ENCODE assay signal across 8 mouse cellular contexts in genomic region chr6:144166104-144166503, GRCm38 (mm10).
DNase-seq lines count a peak whose midpoint lies in the region; ATAC-seq and TF ChIP-seq lines count a peak whose summit lies in the region.

No protein-coding gene starts in this region.

- no peaks in the 10 kb centered on the region for H3K36me3 ChIP-seq in intestine, embryonic 14.5 days (ENCODE audit: control insufficient read depth, insufficient read depth, low read length)
- no peaks in the 10 kb centered on the region for H3K36me3 ChIP-seq in intestine, postnatal 0 days (ENCODE audit: control insufficient read depth, insufficient read depth)
- H3K36me3 ChIP-seq in heart, embryonic 12.5 days, result no peaks in the 10 kb centered on the region
- no peaks in the 10 kb centered on the region for H3K36me3 ChIP-seq in limb, embryonic 12.5 days
- H3K36me3 ChIP-seq in stomach, embryonic 14.5 days (ENCODE audit: control insufficient read depth, insufficient read depth, low read length), result no peaks in the 10 kb centered on the region

- TF ChIP-seq CTCF in intestine, postnatal 0 days (IDR thresholded peaks at IDR 0.05; ENCODE audit: low read depth), result no peak

- peaks cover 10% of the 10 kb centered on the region for H3K4me1 ChIP-seq in intestine, embryonic 14.5 days (replicated peaks; ENCODE audit: control insufficient read depth, insufficient read depth, low read length)
- H3K4me1 ChIP-seq in intestine, postnatal 0 days (replicated peaks; ENCODE audit: control insufficient read depth, insufficient read depth, low read length), result no peaks in the 10 kb centered on the region
- peaks cover 4% of the 10 kb centered on the region; the same call in 1 of the 2 replicates for H3K4me1 ChIP-seq in heart, embryonic 12.5 days (replicated peaks)
- peaks cover 39% of the 10 kb centered on the region for H3K4me1 ChIP-seq in limb, embryonic 12.5 days (replicated peaks)
- H3K4me1 ChIP-seq in stomach, embryonic 14.5 days (ENCODE audit: control insufficient read depth, insufficient read depth, low read length), result peaks cover 18% of the 10 kb centered on the region

- no peak for ATAC-seq in intestine, embryonic 14.5 days (replicated peaks; ENCODE audit: low FRiP score, low TSS enrichment, low read depth)
- ATAC-seq in intestine, postnatal 0 days, result no peak
- ATAC-seq in heart, embryonic 12.5 days (ENCODE audit: insufficient number of reproducible peaks, low FRiP score), result no peak
- ATAC-seq in limb, embryonic 12.5 days (ENCODE audit: insufficient number of reproducible peaks, insufficient read depth, low FRiP score, low TSS enrichment, low read depth), result no peak; the same call in 1 of the 2 replicates
- no peak for ATAC-seq in stomach, embryonic 14.5 days (ENCODE audit: insufficient number of reproducible peaks, insufficient read depth, low FRiP score, low read depth)

- 19% methylated on average over 8 of the region's 8 CpGs for WGBS in intestine, embryonic 14.5 days
- WGBS in intestine, postnatal 0 days, result 22% methylated on average over 8 of the region's 8 CpGs
- 41% methylated on average over 8 of the region's 8 CpGs for WGBS in heart, embryonic 12.5 days
- WGBS in limb, embryonic 12.5 days, result 25% methylated on average over 8 of the region's 8 CpGs
- 12% methylated on average over 8 of the region's 8 CpGs for WGBS in stomach, embryonic 14.5 days

- 0 out of 2 replicates have a peak overlapping the region, but pooled peaks have one; percentile 6 for H3K9ac ChIP-seq in intestine, embryonic 14.5 days (ENCODE audit: low read length)
- H3K9ac ChIP-seq in intestine, postnatal 0 days (ENCODE audit: low read depth, low read length), result no peak overlapping the region
- no peak overlapping the region for H3K9ac ChIP-seq in heart, embryonic 12.5 days
- H3K9ac ChIP-seq in limb, embryonic 12.5 days (replicated peaks), result no peak overlapping the region
- no peak overlapping the region for H3K9ac ChIP-seq in stomach, embryonic 14.5 days (replicated peaks; ENCODE audit: low read depth, low read length)

- H3K4me3 ChIP-seq in intestine, embryonic 14.5 days (ENCODE audit: low read depth, low read length), result no peak overlapping the region
- no peak overlapping the region for H3K4me3 ChIP-seq in intestine, postnatal 0 days (ENCODE audit: low read depth, low read length)
- no peak overlapping the region for H3K4me3 ChIP-seq in heart, embryonic 12.5 days
- H3K4me3 ChIP-seq in limb, embryonic 12.5 days (replicated peaks), result no peak overlapping the region
- no peak overlapping the region for H3K4me3 ChIP-seq in stomach, embryonic 14.5 days (ENCODE audit: low read depth, low read length)

- H3K27ac ChIP-seq in intestine, embryonic 14.5 days (ENCODE audit: low read depth), result no peak overlapping the region
- no peak overlapping the region for H3K27ac ChIP-seq in intestine, postnatal 0 days (ENCODE audit: low read depth, low read length)
- H3K27ac ChIP-seq in heart, embryonic 12.5 days (ENCODE audit: poor library complexity, severe bottlenecking), result peak overlapping the region; percentile 37
- peak overlapping the region; percentile 85 for H3K27ac ChIP-seq in limb, embryonic 12.5 days
- peak overlapping the region; percentile 39; the same call in 1 of the 2 replicates for H3K27ac ChIP-seq in stomach, embryonic 14.5 days (ENCODE audit: low read length)

- H3K4me2 ChIP-seq in intestine, embryonic 14.5 days (ENCODE audit: low read length), result no peak overlapping the region
- H3K4me2 ChIP-seq in intestine, postnatal 0 days (replicated peaks; ENCODE audit: low read depth), result no peak overlapping the region
- H3K4me2 ChIP-seq in heart, embryonic 12.5 days, result no peak overlapping the region
- 0 out of 2 replicates have a peak overlapping the region, but pooled peaks have one; percentile 25 for H3K4me2 ChIP-seq in limb, embryonic 12.5 days
- H3K4me2 ChIP-seq in stomach, embryonic 14.5 days (replicated peaks; ENCODE audit: low read depth, low read length), result no peak overlapping the region

- no peaks in the 10 kb centered on the region for H3K27me3 ChIP-seq in intestine, embryonic 14.5 days (replicated peaks; ENCODE audit: control insufficient read depth, insufficient read depth, low read length)
- no peaks in the 10 kb centered on the region for H3K27me3 ChIP-seq in intestine, postnatal 0 days (replicated peaks; ENCODE audit: control insufficient read depth, insufficient read depth, low read length)
- no peaks in the 10 kb centered on the region for H3K27me3 ChIP-seq in heart, embryonic 12.5 days (replicated peaks)
- H3K27me3 ChIP-seq in limb, embryonic 12.5 days, result no peaks in the 10 kb centered on the region
- H3K27me3 ChIP-seq in stomach, embryonic 14.5 days (ENCODE audit: control insufficient read depth, insufficient read depth, low read length), result no peaks in the 10 kb centered on the region

- peak; percentile 61 for DNase-seq in intestine, embryonic 14.5 days (ENCODE audit: low spot score)
- peak; percentile 83 for DNase-seq in embryo, embryonic 10.5 days (ENCODE audit: low spot score)
- DNase-seq in cerebellum, adult 9-10 months, result no peak
- no peak for DNase-seq in yolk sac, embryonic 10.5 days (ENCODE audit: low spot score)

- H3K9me3 ChIP-seq in intestine, embryonic 14.5 days (ENCODE audit: control insufficient read depth, low read length), result no peaks in the 10 kb centered on the region
- H3K9me3 ChIP-seq in intestine, postnatal 0 days (ENCODE audit: control insufficient read depth), result no peaks in the 10 kb centered on the region
- no peaks in the 10 kb centered on the region for H3K9me3 ChIP-seq in heart, embryonic 12.5 days (replicated peaks)
- no peaks in the 10 kb centered on the region for H3K9me3 ChIP-seq in limb, embryonic 12.5 days
- H3K9me3 ChIP-seq in stomach, embryonic 14.5 days (ENCODE audit: control insufficient read depth, low read depth, low read length), result no peaks in the 10 kb centered on the region

Comparison
In these comparisons a context has a peak if more than half of its experiments do, and no peak if none do; other contexts are left out.
1. DNase-seq: peak in intestine, embryonic 14.5 days (single experiment) and embryo, embryonic 10.5 days (single experiment); none in cerebellum, adult 9-10 months (single experiment) and yolk sac, embryonic 10.5 days (single experiment).
2. H3K27ac ChIP-seq: peak in heart, embryonic 12.5 days (single experiment), limb, embryonic 12.5 days (single experiment) and stomach, embryonic 14.5 days (single experiment); none in intestine, embryonic 14.5 days (single experiment) and intestine, postnatal 0 days (single experiment).